Mouse (Mus musculus) erythroblast, embryonic 14.5 days (primary cell): ENCODE results near the gene Scamp5.

Experiments
- GATA1 ChIP-seq: IDR thresholded peaks from 2 replicates; pipeline ENCODE4 v1.6.1; 2012; ENCODE audit warnings: low read length, inconsistent platforms, mixed read lengths
- TAL1 ChIP-seq: IDR thresholded peaks from 3 replicates; pipeline ENCODE4 v1.6.1; 2012; ENCODE audit warnings: low read length, inconsistent platforms, mixed read lengths

GRCm38 (mm10) chr9:57498536-57498935 lies 30.7 kb upstream of the Scamp5 start:
- TF ChIP-seq TAL1 (no peak), GATA1 (no peak)
